Mouse (Mus musculus) stomach, postnatal 0 days (tissue): ENCODE data around the gene Pou2f3. TPM values are rescaled to one million over a fixed set of nuclear protein-coding genes. Genes with fewer than 3 reads are reported as not detected.

Experiments
- ATAC-seq: fragments of 200-750 bp; cut with Nextera tagmentation; 2 replicates; pipeline ENCODE4 v1.8.0; 2017; ENCODE audit not compliant: low FRiP score, low TSS enrichment
- DNase-seq: peaks from one replicate; pipeline ENCODE4 v3.0.0-alpha.2; 2016; ENCODE audit warnings: low spot score
- H3K27ac ChIP-seq: fragments of 300-500 bp; sonication (generic); replicated peaks from 2 replicates; pipeline ENCODE4 v1.5.1; 2014; ENCODE audit warnings: mild to moderate bottlenecking, control low read depth
- H3K27me3 ChIP-seq: fragments of 300-500 bp; sonication (generic); 2 replicates; pipeline ENCODE4 v1.6.1; 2014; ENCODE audit warnings: low read length; ENCODE audit not compliant: control insufficient read depth, insufficient read depth
- H3K36me3 ChIP-seq: fragments of 300-500 bp; sonication (generic); 2 replicates; pipeline ENCODE4 v1.6.1; 2014; ENCODE audit warnings: low read length, mixed read lengths; ENCODE audit not compliant: control insufficient read depth, insufficient read depth
- H3K4me1 ChIP-seq: fragments of 300-500 bp; sonication (generic); replicated peaks from 2 replicates; pipeline ENCODE4 v1.6.1; 2014; ENCODE audit warnings: antibody characterized with exemption; ENCODE audit not compliant: control insufficient read depth, insufficient read depth
- H3K4me2 ChIP-seq: fragments of 300-500 bp; sonication (generic); replicated peaks from 2 replicates; pipeline ENCODE4 v1.6.1; 2014; ENCODE audit warnings: low read depth, mild to moderate bottlenecking, control low read depth, moderate library complexity
- H3K4me3 ChIP-seq: fragments of 300-500 bp; sonication (generic); 2 replicates; pipeline ENCODE4 v1.5.1; 2014; ENCODE audit warnings: low read depth, low read length, control low read depth
- H3K9ac ChIP-seq: fragments of 300-500 bp; sonication (generic); 2 replicates; pipeline ENCODE4 v1.6.1; 2014; ENCODE audit warnings: mild to moderate bottlenecking, low read length, control low read depth, mixed read lengths
- H3K9me3 ChIP-seq: fragments of 300-500 bp; sonication (generic); 2 replicates; pipeline ENCODE4 v1.6.1; 2016; ENCODE audit warnings: low read length; ENCODE audit not compliant: control insufficient read depth
- CTCF ChIP-seq: IDR thresholded peaks from 2 replicates; pipeline ENCODE4 v1.5.1; 2016; ENCODE audit warnings: antibody characterized with exemption, low read depth, mild to moderate bottlenecking, moderate library complexity
- EP300 ChIP-seq: optimal IDR thresholded peaks from 2 replicates; pipeline ENCODE3; 2016; ENCODE audit warnings: antibody characterized with exemption
- WGBS: fragments of 180-500 bp; shearing (Covaris S2); extraction: QIAGEN DNeasy Blood & Tissue Kit; methylation state at CpG from one replicate; pipeline ENCODE4 v1.1.7; 2014; 5-methylcytosine and 5-hydroxymethylcytosine counted together
- polyA plus RNA-seq: library from polyadenylated mRNA; unstranded; fragments of >200 nt; fragmentation: Nextera tagmentation; extraction: Ambion mirVana; gene quantifications from 2 replicates; pipeline ENCODE4 v1.2.1, GENCODE M21; 2015

Gene Pou2f3
- polyA plus RNA-seq, 1 experiment from 2014 or later, result 1.7 TPM

- Histone ChIP-seq H3K27ac (no peak overlapping the region), H3K4me2 (no peak overlapping the region), H3K9ac (no peak overlapping the region), H3K9me3 (no peaks in the 10 kb centered on the region), H3K4me3 (no peak overlapping the region), H3K27me3 (no peaks in the 10 kb centered on the region), H3K36me3 (no peaks in the 10 kb centered on the region), H3K4me1 (peaks cover 7% of the 10 kb centered on the region)
- WGBS, result 74% methylated on average over 5 of the region's 5 CpGs
- TF ChIP-seq EP300, result no peak
- ATAC-seq (no peak), DNase-seq (no peak)
These were observed 32.3 kb upstream of the Pou2f3 start for GRCm38 (mm10) chr9:43242432-43242831.

- no peak for ATAC-seq
- no peak for DNase-seq
These were observed 31.8 kb upstream of the Pou2f3 start for GRCm38 (mm10) chr9:43241970-43242369.

GRCm38 (mm10) chr9:43241291-43241690, 31.1 kb upstream of the Pou2f3 start:
- Histone ChIP-seq H3K27me3 (no peaks in the 10 kb centered on the region), H3K36me3 (no peaks in the 10 kb centered on the region), H3K27ac (no peak overlapping the region), H3K4me3 (no peak overlapping the region), H3K4me2 (no peak overlapping the region), H3K9me3 (no peaks in the 10 kb centered on the region), H3K9ac (no peak overlapping the region), H3K4me1 (peaks cover 14% of the 10 kb centered on the region)
- no peak for TF ChIP-seq EP300
- no peak for TF ChIP-seq CTCF
- ATAC-seq, result no peak
- no peak for DNase-seq
- 39% methylated on average over 4 of the region's 4 CpGs for WGBS

More at GRCm38 (mm10) chr9:43241970-43242369, 31.8 kb upstream of the Pou2f3 start:
- Histone ChIP-seq H3K4me3 (no peak overlapping the region), H3K4me1 (peaks cover 11% of the 10 kb centered on the region), H3K27me3 (no peaks in the 10 kb centered on the region), H3K9me3 (no peaks in the 10 kb centered on the region), H3K27ac (no peak overlapping the region), H3K36me3 (no peaks in the 10 kb centered on the region), H3K9ac (no peak overlapping the region), H3K4me2 (no peak overlapping the region)
- TF ChIP-seq CTCF, result no peak
- TF ChIP-seq EP300, result no peak
- WGBS, result 80% methylated on average over 8 of the region's 8 CpGs

- Histone ChIP-seq H3K4me3 (no peak overlapping the region), H3K9ac (peak overlapping the region; percentile 79; the same call in 1 of the 2 replicates), H3K4me1 (peaks cover 14% of the 10 kb centered on the region), H3K9me3 (no peaks in the 10 kb centered on the region), H3K27ac (peak overlapping the region; percentile 91), H3K27me3 (no peaks in the 10 kb centered on the region), H3K4me2 (peak overlapping the region; percentile 83), H3K36me3 (no peaks in the 10 kb centered on the region)
- WGBS, result 55% methylated on average over 2 of the region's 2 CpGs
- DNase-seq (no peak), ATAC-seq (no peak)
- no peak for TF ChIP-seq EP300
- no peak for TF ChIP-seq CTCF
These were observed 30.4 kb upstream of the Pou2f3 start for GRCm38 (mm10) chr9:43240594-43240900.

- Histone ChIP-seq H3K36me3 (no peaks in the 10 kb centered on the region), H3K4me2 (peak within 1 kb of the TSS; percentile 83), H3K4me1 (peaks cover 14% of the 10 kb centered on the region), H3K27me3 (no peaks in the 10 kb centered on the region), H3K9ac (peak within 1 kb of the TSS; percentile 79), H3K4me3 (peak within 1 kb of the TSS; percentile 79), H3K9me3 (no peaks in the 10 kb centered on the region), H3K27ac (peak within 1 kb of the TSS; percentile 91)
- ATAC-seq (peak; percentile 89), DNase-seq (peak; percentile 89)
- TF ChIP-seq CTCF (no peak), EP300 (peak; percentile 72)
- WGBS, result under 1% methylated on average over 44 of the region's 44 CpGs
These were observed 29.8 kb upstream of the Pou2f3 start, which contains the start of gene Oaf for GRCm38 (mm10) chr9:43239712-43240593. Gene Oaf, minus strand, starts transcription at chr9:43239911.
